Mouse (Mus musculus) splenic B cell, adult 2 months (primary cell): ENCODE measurements at regions not wholly inside any gene's neighbourhood (a gene's known extent, or its start where the extent isn't known, plus 50 kb on each side); places are given as distances from the start of the nearest gene placed in this dataset.
"Not testable (repeated sequence)": the region's sequence is repeated elsewhere in the genome, so short reads cannot be mapped to it uniquely, and the experiment has no call there.

Experiments
- DNase-seq: peaks from one replicate; pipeline ENCODE4 v3.0.0-alpha.2; 2011; ENCODE audit warnings: low read depth, low spot score
- H3K27me3 ChIP-seq: 2 replicates; pipeline ENCODE4 v1.6.1; 2012; ENCODE audit warnings: mild to moderate bottlenecking, low read length, moderate library complexity, mixed read lengths; ENCODE audit not compliant: control insufficient read depth, poor library complexity, insufficient read depth, severe bottlenecking
- H3K36me3 ChIP-seq: 2 replicates; pipeline ENCODE4 v1.6.1; 2012; ENCODE audit warnings: mild to moderate bottlenecking, low read length, moderate library complexity, mixed read lengths; ENCODE audit not compliant: control insufficient read depth, poor library complexity, insufficient read depth, severe bottlenecking

DNA sequence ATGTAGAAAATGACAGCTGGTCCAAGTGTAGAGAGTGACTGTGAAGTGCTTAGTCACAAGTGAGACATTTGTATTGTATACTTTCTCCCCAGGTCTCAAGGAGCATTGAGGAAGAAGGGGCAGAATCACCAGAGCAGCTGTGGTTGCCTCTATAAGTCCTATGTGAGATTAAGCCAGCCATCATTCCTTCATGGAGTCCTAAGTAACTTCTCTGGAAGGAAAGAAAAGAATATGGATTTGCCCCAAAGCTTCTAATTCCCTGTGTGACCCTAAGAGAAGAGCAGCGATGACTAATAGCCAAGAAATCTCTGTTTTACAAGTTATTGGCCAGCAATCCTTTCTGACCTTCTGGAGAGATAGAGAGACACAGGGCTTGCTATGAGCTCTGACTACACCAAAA is 856.5 kb downstream of the Gm9195 start:
- H3K36me3 ChIP-seq: no peaks in the 10 kb centered on the region
- no peaks in the 10 kb centered on the region for H3K27me3 ChIP-seq
- DNase-seq: no peak

- Histone ChIP-seq H3K27me3 (no peaks in the 10 kb centered on the region), H3K36me3 (no peaks in the 10 kb centered on the region)
- DNase-seq: no peak
Observed at GRCm38 (mm10) chr14:71609698-71610301, 881.8 kb downstream of the Gm9195 start.

GRCm38 (mm10) chr14:71603710-71604109 is 887.9 kb downstream of the Gm9195 start:
- Histone ChIP-seq H3K36me3 (no peaks in the 10 kb centered on the region), H3K27me3 (no peaks in the 10 kb centered on the region)
- DNase-seq: no peak

DNA sequence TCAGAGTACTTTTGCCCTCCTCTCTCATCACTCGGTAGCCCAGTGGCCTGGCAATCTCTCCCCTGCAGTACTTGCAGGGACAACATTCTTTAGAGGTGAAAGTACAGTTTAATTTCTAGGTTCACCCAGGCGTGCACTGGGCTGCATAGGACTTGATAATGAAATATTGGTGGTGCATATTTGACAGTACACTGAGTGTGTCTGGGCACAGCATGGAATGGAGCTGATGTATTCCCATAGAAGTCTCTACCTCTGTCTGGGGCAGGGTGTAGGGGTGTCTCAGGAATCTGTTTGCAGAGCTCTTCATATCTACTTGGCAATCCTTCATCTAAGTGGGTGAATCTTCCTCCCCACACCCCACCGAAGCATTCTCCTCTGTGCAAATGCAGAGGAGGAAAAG is 893.8 kb downstream of the Gm9195 start:
- no peaks in the 10 kb centered on the region for H3K27me3 ChIP-seq
- no peak for DNase-seq

GRCm38 (mm10) chr14:71588694-71589240 is 902.9 kb downstream of the Gm9195 start:
- DNase-seq: no peak
- no peaks in the 10 kb centered on the region for H3K36me3 ChIP-seq
- H3K27me3 ChIP-seq: no peaks in the 10 kb centered on the region

More for the DNA sequence above, 893.8 kb downstream of the Gm9195 start:
- no peaks in the 10 kb centered on the region for H3K36me3 ChIP-seq

DNA sequence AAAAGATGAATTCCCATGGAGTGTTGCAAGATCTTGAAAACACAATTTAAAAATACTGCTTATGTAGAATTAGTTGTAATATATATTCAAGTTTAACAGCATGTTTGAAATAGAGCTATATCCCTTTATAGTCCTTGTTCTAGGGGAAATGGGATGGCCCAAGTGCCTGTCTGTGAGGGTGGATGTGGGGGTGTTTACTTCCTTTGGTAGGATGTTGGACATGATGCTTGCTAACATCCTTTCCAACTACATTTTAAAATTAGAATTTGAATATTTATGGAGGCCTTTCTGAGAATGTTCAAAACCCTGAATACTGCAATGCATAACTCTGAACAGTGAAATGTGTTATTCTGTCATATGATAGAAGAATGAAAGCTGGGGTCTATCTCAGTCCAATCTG is 903.6 kb downstream of the Gm9195 start:
- no peak for DNase-seq
- no peaks in the 10 kb centered on the region for H3K36me3 ChIP-seq

DNA sequence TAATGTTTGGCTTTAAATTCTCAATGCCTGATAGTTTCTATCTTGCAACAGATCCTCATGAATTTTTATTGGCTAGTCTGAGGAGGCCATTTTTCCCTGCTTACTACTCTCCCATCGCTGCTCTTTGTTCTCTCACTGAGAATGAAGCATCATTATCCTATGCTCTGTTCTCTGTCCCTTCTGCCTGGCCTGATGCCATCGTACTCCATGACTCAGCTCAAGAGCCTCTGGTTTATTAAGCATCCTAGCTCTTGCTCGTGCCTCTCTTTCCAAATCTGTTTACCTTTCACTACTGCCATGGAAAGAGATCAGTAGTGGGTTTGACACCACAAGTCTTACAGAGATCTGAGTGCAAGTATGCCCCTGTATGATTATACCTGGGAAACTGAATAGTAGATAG is 926.8 kb downstream of the Gm9195 start:
- no peak for DNase-seq
- H3K36me3 ChIP-seq: no peaks in the 10 kb centered on the region
- H3K27me3 ChIP-seq: no peaks in the 10 kb centered on the region

More for the DNA sequence above, 903.6 kb downstream of the Gm9195 start:
- H3K27me3 ChIP-seq: no peaks in the 10 kb centered on the region

- no peak for DNase-seq
- no peaks in the 10 kb centered on the region for H3K36me3 ChIP-seq
- no peaks in the 10 kb centered on the region for H3K27me3 ChIP-seq
Observed at GRCm38 (mm10) chr14:71561906-71562305, 929.7 kb downstream of the Gm9195 start.

DNA sequence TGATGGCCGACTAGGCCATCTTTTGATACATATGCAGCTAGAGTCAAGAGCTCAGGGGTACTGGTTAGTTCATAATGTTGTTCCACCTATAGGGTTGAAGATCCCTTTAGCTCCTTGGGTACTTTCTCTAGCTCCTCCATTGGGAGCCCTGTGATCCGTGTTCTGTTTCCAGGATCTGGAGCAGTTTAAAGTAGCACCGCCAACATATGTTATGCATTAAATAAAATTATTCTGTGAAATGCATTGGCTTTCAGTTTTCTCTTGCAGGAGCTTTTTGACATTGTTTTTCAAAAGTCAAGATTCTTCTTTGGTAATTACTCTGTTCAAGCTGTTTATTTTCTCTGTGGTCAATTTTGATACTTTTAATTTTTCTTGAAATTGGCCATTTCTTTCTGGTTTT is 937.3 kb downstream of the Gm9195 start:
- H3K36me3 ChIP-seq, H3K27me3 ChIP-seq, DNase-seq: not testable (repeated sequence)

GRCm38 (mm10) chr14:71543580-71543979 is 943.9 kb upstream of the Fam160b2 start:
- no peak for DNase-seq
- no peaks in the 10 kb centered on the region for H3K27me3 ChIP-seq
- H3K36me3 ChIP-seq: no peaks in the 10 kb centered on the region

DNA sequence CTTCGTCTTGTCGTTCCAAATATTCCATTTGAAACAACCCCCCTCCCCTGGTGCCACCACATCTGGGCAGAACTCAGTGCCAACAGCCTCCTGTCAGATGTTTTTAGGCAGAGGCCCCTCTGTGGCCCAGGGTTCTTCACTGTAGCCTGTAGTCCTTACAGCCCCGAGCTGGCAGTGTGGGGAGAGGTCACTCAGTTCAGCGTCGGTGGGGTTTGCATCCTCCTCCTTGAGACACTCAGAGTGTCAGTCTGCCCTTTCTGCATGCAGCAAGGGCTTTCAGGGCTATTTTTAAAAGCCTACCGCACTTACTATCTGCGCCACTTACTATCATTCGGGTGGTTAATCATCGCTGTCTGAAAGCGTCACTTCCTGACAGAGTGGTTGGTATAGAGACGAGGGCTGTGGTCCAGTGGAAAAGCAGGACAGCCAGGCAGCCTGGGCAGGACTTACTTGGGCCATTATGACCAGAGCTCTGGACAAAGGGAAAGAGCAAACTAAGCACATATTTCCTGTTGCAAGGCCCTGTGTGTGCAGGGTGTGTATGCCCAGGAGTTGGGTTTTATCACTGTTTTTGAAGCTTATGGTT is 932.5 kb upstream of the Fam160b2 start:
- no peaks in the 10 kb centered on the region; the same call in 1 of the 2 replicates for H3K27me3 ChIP-seq
- no peak for DNase-seq

DNA sequence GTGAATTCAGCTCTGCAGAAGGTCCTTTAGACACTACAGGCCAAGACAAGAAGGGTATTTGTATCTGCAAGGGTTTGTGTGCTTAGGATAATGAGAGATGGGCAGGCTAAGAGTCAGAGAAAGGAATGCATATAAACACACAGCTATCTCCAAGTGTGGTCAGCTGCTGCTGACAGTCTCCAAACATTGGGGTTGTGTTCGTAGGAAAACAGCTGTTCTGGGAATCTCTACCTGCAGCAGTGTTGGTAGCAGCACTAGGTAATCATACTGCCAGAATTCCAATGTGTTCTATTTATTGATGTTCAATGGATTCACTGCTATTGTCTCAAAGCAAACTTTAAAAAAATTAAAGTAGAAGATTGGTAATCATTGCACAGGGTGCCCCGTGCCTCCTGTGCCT is 931.7 kb upstream of the Fam160b2 start:
- no peak for DNase-seq
- H3K36me3 ChIP-seq: no peaks in the 10 kb centered on the region

More for the DNA sequence above, 932.5 kb upstream of the Fam160b2 start:
- no peaks in the 10 kb centered on the region for H3K36me3 ChIP-seq

GRCm38 (mm10) chr14:71530421-71530820 is 930.8 kb upstream of the Fam160b2 start:
- H3K36me3 ChIP-seq: no peaks in the 10 kb centered on the region

More for the DNA sequence above, 931.7 kb upstream of the Fam160b2 start:
- no peaks in the 10 kb centered on the region; the same call in 1 of the 2 replicates for H3K27me3 ChIP-seq

GRCm38 (mm10) chr14:71518541-71518940 is 918.9 kb upstream of the Fam160b2 start:
- no peak for DNase-seq
- H3K27me3 ChIP-seq: no peaks in the 10 kb centered on the region

More at GRCm38 (mm10) chr14:71530421-71530820, 930.8 kb upstream of the Fam160b2 start:
- H3K27me3 ChIP-seq: no peaks in the 10 kb centered on the region; the same call in 1 of the 2 replicates
- DNase-seq: no peak

DNA sequence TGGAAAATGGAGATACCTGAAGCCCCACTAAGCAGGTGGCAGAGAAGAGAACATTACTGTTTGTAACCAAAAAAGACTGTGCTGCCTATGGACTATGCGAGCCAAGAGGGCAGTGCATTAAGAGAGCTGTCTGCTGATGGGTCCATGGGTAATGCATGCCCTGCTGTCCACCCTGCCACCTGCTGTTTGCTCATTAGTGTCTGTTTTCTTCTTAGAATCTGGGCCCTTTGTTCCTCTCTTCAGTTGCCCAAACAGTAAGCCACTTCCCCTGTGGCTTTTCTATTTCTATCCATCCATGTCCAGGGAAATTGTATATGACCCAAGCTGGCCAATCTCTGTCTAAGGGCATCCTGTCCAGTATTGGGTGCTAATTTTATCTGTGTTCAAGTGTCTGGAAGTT is 901.2 kb upstream of the Fam160b2 start:
- H3K27me3 ChIP-seq: no peaks in the 10 kb centered on the region
- DNase-seq: no peak
- no peaks in the 10 kb centered on the region for H3K36me3 ChIP-seq

More at GRCm38 (mm10) chr14:71518541-71518940, 918.9 kb upstream of the Fam160b2 start:
- H3K36me3 ChIP-seq: no peaks in the 10 kb centered on the region
